Mouse (Mus musculus): ENCODE results near the gene C1qtnf7. TPM values are rescaled to one million over a fixed set of nuclear protein-coding genes. Genes with fewer than 3 reads are reported as not detected.

The C1qtnf7 gene
- not detected for total RNA-seq (2023)

DNA sequence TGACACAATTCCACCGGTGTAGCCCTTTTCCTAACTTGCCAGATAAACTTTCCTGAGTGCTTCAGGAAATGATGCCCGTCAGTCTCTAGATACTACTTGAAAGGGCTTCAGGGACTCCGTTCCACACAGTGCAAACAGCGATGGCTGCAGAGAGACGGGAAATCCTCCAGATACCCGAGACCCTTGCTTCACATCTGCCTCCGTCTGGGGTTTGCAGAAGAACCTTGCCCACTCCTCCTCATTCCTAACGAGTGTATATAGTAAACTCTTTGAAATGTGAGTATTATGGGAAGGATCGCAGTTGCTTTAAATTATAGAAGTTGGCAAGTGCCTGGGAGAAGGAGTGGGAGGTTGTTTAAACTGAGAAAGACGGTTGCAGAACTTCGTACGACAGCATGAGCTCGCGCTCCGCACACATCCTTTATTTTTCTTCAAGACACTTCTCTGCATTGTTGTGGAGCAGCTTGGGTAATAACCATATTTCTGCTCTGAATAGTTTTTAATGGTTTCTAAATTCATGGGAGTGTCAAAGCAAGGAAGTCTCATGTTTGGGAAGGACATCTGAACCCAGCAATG, at the start of gene C1qtnf7:
Gene C1qtnf7, plus strand, starts transcription at position 138 of the 576 bp plus-strand sequence.

GRCm38 (mm10) chr5:43661997-43662961, 146.9 kb downstream of the C1qtnf7 start, which contains the start of gene Cc2d2a:
TSS of gene Cc2d2a (plus strand) at chr5:43662346.

Other genes with a start within 250 kb of the C1qtnf7 start
- gene Cc2d2a, start 146.8 kb downstream of the C1qtnf7 start, total RNA-seq (2023), result not detected

All from CD4-positive naive resting alpha-beta T cell, adult 76 days (primary cell).